Mouse (Mus musculus): ENCODE results near the gene Rassf4.

Rassf4 gene

DNA sequence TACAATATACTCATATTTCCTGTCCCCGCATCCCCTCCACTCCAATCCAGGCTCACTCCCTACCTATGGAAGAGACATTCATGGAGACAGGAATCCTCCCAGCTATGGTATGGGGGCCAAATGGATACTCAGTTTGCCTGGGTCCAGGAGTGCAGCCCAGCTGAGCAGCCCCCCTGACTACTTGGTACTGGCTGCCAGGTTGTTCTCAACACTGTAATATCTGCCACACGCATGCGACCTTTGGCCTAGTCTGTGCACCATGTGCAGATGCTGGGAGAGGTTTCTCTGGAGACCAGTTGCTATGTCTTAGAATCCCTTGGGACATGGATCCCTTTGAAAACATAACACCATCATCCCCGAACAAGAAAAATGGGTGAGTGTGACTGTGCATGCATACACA is 2.0 kb downstream of the Rassf4 start:
- no peak for DNase-seq (ENCODE audit: low read depth, low spot score)

DNA sequence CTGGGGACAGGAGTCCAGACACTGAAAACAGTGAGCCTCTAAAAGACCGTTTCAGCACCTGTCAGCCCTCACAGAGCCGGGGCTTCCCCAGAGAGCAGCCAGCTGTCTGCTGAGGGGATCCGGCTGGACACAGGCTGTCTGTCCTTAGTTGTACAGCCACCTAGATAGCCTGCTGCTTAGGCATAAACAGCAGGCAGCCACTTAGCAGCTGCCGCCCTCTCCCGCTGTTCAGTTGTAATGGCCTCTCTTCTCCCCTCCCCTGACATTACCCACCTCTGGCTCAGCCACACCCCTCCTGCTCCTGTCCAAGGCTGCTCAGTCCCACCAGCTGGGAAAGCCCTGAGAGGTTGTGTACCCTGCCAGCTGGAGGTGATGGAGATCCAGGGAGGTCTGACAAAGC is 2.7 kb downstream of the Rassf4 start:
- peak; percentile 60 for DNase-seq (ENCODE audit: low read depth, low spot score)

DNA sequence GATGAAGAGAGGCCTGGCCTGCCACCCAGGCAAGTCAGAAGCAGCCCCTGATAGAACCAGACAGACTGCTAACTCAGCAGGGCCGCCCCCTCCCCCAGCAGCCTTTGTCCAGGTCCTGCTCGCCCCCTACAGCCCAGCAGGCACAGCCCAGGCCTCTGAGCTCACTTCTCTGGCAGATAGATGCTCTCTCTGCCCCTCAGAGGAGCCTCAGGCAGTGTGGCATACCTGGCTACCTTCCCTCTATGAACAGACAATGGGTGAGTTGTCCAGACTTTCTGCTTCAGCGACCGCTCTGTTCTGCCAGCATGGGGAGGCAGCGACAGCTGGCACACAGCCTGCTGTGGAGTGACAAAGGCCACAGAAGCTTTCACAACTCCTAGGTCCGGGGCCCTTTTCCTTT is 3.6 kb downstream of the Rassf4 start:
- DNase-seq (ENCODE audit: low read depth, low spot score): no peak

DNA sequence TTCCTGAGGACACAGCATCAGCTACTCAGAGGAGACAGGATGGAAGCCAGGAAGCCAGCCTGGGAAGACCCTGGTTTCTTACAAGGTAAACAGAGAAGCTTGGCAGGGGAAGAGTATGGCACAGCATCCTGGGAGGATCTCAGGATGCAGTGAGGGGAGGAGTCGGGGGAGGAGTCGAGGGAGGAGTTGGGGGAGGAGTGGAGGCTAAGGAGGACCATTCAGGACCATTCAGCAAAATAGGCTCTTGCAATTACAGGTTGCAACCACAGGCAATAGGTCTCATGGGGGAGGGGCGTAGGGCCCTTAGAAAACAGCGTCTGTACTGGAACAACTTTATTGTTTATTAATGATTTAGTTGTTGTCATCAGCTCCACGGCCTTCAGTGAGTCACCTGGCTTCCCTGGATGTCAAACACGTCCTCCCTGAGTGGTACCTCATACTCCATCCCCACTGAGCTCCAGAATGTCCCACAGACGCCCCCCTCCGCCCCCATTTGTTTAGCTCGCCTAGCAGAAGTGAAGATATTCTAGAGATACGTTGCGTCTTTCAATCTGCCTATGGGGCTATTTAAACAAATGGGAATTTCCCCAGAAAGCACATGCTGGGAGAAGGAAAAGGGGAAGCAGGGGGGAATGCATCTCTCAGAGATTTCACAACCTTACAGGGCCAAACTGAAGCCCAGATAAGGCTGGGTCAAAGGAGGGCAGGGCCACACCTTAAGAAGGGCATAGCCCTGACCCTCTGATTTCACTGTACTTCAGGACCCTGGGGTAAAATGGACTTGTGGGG is 4.9 kb downstream of the Rassf4 start:
- peak; percentile 75 for DNase-seq (ENCODE audit: low read depth, low spot score)

DNA sequence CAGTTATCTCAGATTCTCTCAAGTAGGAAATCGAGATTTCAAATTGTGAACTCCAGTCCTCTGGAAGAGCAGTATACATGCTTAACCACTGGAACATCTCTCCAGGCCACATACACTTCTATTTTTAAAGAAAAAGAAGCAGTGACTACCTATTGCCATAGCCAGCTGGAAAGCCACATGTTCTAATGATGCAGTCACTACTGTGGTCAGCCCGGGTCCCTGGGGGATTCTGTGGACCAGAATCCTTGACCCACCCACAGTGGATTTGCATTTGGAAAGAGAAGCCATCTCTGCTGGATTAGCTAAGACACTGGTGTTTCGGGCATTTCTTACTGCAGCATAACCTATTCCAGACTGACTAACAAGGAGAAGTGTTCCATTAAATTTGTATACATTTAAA is 6.4 kb downstream of the Rassf4 start:
- no peak for DNase-seq (ENCODE audit: low read depth, low spot score)

DNA sequence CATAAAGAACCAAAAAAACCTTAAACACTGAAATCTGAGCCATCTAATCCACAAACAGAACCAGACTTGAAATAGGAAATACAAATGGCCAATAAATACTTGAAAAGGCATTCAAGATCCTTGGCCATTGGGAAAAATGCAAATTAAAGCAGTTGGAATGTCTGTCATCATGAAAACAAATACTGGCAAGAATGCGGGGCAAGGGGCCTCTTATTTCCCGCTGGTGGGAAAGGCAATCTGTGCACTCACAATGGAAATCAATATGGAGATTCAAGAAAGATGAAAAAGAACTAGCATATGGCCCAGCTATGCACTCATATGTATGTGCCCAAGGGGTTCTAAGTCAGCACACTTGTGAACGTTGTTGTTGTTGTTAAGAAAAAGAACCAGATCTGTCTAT is 6.9 kb downstream of the Rassf4 start:
- no peak for DNase-seq (ENCODE audit: low read depth, low spot score)

DNA sequence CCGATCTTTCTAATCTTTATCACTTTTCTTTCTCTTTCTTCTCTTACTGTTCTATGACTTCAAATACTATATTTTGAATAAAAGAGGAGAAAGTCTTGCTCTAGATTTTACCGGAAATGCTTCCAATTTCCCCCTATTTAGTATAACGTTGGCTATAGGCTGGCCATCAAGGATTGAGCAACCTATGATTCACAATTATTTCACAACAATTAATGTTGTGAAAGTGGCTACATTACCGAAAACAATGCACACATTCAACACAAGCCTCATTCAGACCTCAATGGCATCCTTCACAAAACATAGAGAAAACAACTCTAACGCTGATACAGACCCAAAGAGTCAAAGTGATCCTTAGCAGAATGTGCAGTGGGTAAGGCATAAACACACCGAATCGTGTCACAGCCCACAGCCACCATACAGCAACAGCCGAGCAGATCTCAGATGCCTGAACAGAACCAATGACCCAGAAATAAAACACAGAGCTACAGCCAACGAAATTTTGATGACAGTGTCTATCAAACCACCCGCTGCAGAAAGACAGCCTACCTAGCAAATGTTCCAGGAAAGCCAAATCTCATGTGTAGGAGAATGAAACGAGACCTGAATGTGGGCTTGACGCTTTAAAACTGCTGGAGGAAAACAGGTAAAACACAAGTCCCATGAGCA is 7.5 kb downstream of the Rassf4 start:
- DNase-seq (ENCODE audit: low read depth, low spot score): no peak

DNA sequence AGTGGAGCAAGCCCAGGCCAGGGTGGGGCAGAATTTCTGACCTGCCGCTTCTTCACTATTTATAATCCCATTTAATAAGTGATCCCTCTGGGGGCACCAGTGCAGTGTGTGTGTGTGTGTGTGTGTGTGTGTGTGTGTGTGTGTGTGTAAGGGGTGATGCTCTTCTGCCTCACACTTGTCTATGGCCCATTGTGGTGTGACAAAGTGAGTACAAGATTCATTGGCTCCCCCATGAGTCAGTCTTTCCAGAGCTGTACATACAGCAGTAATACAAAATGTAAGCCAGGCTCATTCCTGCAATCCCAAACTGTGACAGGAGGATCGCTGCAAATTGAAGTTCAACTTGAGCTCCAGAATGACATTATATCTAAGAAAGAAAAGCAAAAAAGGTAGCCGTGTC is 8.9 kb downstream of the Rassf4 start:
- DNase-seq (ENCODE audit: low read depth, low spot score): no peak

DNA sequence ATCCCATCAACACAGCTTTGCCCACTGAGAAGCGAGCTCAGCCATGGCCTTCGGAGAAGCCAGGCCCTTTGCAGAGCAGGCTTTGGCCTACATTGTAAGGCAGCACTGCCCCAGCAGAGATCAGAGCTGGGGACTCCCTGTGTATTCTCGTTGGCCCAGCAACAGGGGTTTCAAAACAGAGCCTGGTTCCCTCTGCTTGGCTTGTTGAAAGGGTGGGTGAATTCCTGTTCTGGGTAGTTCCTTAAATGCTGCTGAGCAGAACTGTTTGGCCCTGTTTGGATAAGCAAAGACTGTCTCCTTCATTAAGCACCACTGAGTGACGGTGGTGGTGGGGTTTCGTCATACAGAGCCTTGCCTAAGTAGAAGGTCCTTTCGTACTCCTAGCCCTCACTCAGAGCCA is 9.7 kb downstream of the Rassf4 start:
- DNase-seq (ENCODE audit: low read depth, low spot score): no peak

DNA sequence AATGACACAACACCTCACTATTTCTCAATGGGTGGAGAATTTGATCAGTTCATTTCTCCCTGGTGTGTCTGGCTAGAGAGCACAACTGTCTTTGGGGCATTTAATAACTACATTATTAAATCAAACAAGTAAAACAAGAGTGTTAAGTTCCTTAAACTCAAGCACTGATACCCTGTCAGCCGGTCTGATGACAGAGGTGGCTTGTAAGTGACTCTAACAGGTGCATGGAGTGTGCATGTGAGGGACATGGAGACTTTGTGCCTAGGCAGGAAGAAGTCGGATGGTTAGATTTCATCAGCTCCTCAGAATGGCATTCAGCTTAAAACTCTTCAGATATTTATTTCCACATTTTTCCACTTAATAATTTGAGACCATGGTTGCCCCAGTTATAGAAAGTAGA is 10.4 kb downstream of the Rassf4 start:
- no peak for DNase-seq (ENCODE audit: low read depth, low spot score)

DNA sequence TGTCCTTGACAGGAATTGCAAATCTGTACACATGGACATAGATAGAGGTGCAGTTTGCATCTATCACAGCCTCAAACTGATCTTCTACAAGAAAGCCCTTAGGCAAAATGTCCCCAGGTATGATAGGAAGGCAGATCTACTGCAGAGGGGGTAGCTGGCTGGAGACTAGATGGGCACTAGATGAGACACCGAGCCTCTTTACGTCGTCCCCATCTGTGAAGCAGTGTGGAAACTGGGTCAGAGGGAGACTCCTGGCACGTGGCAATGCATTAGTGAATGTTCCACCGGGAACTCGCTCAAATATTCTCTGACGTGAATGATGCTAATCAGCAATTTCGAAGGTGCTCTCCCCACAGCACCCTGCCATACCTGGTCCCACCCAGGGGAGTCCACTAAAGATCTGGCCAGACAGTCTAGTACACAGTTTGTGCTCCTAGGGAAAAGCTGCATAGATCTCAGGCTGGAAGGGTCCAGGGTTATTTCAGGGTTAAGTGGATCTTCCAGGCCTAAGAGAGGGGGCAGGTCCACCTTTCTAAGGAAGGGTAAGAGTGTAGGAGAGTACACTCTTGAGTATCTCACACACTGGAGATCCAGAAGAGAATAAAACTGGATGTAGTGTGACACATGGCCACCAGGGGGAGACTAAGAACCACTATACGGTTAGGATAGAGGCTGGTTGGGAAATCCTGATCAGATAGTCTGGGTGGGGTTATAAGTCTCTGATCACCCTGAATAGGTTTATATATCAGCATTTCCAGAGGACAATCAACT is 19.9 kb downstream of the Rassf4 start:
- peak; percentile 50 for DNase-seq (ENCODE audit: low read depth, low spot score)

DNA sequence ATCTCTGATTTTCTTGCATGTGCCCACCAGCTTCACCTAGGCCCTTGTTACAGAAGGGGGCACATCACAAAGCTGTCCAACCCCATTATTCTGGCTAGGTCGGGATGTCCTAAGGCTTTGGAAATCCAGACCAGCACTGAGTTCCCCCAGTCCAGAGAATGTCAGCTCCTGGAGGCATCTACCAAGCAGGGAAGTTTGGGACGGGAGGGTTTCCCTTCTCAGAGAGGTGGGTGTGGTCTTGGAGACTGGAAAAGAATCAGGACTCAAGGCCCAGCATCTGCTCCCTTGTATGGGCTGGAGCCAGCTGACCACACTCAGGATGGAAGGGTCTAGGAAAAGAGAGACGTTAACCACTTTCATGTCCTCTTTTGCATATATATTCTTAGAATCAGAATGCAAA is 20.6 kb downstream of the Rassf4 start:
- no peak for DNase-seq (ENCODE audit: low read depth, low spot score)

DNA sequence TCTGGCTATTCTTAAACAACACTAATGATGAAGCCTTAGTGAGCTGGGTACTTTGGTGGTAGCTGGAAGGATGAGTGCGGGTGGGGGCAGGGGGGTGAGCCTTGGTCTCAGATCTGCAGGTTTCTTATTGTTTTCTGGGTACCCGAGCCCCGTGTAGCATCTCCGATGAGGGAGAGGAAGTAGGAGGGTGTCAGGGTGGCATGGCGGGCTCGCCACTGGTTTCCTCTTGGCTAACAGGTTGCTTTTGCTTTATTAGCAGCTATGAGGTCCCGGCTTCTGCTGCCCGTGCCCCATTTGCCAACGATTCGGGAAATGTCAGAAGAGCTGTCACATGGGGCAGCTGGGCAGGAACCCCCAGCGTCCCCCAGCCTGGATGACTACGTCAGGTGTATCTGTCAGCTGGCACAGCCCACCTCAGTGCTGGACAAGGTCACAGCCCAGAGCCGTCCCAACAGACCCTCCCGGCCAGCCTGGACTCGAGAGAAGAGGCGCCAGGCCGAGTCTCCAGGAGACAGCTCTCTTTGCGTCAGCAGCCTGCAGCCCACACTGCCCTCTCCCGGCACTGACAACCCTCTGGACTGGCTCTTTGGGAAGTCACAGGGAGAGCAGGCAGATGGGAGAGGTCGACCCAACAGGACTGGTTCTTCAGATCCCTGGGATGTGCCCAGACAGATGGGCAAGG is 22.2 kb downstream of the Rassf4 start:
- no peak for DNase-seq (ENCODE audit: low read depth, low spot score)

DNA sequence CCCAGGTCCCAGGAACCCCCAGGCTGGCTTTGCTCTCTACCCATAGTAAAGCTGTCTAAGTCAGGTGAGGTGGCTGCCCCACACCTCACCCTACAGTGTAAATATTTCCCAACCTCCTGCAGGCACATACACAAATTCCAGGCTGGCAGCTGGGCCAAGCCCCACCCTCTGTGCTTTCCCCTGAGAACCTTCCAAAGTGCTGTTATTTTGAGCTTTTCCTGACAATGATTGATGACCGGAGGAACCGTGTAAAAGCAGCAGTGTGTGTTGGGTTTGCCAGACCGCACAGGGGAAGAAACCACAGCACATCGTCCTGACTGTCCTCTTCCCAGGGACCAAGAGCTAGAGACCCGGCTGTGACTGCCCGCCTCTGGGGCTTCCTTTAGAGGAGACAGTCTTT is 23.3 kb downstream of the Rassf4 start, which contains the start of gene Depp1:
Depp1 (plus strand) TSS at position 204 of the 400 bp plus-strand sequence.
- DNase-seq (ENCODE audit: low read depth, low spot score): no peak

DNA sequence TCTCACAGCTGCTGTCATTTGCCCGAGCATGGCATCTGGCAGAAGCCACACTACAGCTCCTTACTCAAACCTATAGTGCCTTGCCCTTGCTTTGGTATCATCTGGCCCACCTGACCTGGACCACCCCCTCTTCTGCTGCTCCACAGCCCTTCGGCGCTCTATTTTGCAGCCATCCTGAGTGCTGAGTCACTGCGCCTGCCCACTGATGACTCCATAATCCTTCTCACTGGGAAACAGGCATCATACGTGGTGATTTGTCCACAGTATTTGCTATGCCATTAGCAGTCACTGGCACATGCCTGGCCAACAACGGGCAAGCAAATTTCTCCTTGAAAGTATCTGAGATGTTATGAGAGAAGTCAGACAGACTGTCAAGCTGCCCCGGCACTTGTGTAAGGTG is 23.9 kb downstream of the Rassf4 start:
- no peak for DNase-seq (ENCODE audit: low read depth, low spot score)

DNA sequence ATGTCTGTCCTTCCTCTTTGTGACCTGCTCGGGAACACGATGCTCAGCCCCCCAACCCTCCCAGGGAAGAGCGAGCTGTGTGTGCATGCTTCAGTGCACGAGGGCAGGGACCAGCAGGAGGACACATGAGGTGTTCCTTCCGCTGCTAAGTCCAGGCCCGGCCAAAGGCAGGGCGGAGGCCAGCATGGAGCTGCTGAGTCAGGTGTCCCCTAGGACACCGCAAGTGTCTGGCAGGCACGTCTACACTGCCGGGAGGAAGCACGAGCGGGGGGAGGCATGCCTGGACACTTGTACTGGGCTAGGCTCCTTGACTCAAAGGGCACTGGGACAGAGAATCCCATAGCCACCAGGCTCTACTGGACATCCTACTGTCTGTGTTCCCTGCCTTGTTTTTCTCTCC is 26.0 kb downstream of the Rassf4 start:
- DNase-seq (ENCODE audit: low read depth, low spot score): no peak

DNA sequence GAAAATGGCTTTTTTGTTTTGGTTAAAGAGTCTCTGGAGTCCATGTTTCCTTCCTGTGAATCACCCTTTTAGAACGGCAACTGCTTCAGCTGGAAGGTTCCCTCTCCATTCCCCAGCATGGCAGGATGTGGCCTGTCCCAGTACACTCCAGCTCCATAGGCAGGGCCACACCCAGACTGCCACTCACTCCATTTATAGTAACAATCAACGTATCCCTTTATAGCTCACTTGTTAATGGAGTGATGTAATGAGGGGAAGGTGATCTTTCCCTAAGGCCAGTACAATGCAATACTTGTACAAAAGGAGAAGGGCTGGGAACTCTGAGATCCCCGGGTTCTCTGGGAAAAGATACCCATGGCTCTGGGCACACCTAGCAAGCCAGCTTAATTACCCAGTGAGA is 29.4 kb downstream of the Rassf4 start:
- DNase-seq (ENCODE audit: low read depth, low spot score): peak; percentile 17

DNA sequence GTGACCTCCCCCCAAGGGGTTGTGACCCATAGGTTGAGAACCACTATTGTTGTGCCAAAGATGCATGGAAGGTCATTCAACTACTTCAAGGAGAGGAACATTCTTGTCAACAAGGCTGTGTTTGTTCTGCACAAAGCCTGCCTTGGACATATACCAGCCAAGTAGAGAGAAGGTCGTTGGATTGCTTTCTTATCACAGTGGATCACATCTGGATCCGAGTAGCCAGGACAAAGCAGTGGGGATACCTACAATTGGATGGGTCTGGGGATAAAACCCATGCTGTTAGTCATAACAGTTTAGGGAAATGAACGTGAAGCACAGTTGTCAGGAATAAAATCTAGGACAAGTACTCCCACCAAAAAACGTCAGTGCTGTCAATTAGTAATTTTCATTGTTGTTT is 29.9 kb downstream of the Rassf4 start:
- no peak for DNase-seq (ENCODE audit: low read depth, low spot score)

DNA sequence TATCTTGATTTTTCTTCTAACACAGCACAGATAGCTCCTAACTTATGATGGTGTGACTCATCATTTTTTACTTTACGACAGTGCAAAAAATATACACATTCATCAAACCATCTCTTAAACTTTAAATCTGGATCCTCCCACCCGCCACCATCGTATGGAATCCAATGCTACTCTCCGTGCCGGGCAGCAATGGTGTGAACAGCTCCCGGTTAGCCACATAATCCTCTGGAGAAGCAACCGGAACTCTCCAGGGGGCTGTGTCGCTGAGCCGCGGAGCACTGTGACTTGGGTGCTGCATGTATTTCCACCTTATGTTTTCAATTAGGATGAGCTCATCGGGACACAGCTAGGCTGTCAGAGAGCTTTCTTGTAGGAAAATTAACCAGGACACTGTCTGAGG is 30.8 kb downstream of the Rassf4 start:
- DNase-seq (ENCODE audit: low read depth, low spot score): no peak

DNA sequence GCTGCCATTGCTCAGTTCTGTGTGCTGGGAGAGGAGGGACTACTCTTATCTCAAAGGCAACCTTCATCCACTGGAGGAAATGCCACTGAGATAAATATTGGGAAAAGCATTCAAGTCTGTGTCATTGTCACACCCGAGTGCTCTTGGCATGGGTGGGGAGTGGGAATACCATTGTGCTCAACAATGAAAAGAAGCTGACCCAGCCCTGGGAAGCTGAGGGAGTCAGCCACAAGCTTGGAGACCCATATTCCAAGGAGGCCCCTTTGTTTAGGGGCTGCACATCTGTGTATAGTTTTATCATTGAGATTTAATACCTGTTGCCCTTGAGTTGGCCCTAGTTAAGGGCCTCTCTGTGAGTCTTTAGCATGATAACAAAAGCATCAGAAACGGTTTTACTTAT is 34.1 kb downstream of the Rassf4 start:
- DNase-seq (ENCODE audit: low read depth, low spot score): peak; percentile 56

DNA sequence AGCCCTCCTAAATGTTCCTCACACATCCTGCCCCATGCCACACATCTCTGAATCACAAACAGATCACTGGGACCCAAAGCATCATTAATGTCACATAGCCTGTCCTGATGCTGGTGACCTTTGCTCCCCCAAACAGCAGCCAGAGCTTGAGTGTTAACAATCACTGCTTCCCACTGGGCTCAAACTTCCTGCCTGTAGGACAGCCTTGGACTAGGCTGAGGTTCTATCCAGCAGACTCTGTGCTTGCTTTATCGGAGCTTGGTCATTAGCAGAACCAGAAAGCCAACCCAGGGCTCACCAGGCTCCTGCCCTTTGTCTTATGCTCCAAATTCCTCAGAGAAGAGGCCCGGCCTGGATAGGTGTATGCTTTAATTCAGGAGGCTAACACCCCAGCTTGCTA is 34.9 kb downstream of the Rassf4 start:
- no peak for DNase-seq (ENCODE audit: low read depth, low spot score)

DNA sequence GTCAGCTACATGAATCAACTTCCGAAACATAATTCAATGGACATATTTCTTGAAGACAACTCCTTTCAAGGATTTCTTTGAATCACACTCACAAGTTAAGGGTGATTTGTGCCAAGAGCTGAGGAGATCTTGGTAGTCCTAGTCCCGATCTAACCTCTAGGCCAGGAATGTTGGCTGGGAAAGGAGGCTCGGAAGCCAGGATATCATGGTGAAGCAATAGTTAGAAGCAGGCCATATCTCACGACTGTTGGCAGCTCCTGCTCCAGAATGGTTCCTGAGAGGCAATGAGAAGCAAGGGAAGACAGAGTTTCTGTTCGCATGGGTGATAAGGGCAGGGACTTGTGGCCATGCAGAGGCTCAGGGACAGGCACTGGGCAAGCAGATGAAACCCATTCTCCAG is 36.3 kb downstream of the Rassf4 start:
- DNase-seq (ENCODE audit: low read depth, low spot score): no peak
